Mouse (Mus musculus) megakaryocyte-erythroid progenitor cell, adult 5-6 weeks (primary cell): ENCODE measurements around the gene Tent4b. TPM values are rescaled to one million over a fixed set of nuclear protein-coding genes. Genes with fewer than 3 reads are reported as not detected.
A peak's percentile ranks its signal among the peaks of the same experiment; 100 is the strongest.

Experiments used
- ATAC-seq: replicated peaks from 2 replicates; pipeline ENCODE4 v1.8.0; 2016; ENCODE audit warnings: mild to moderate bottlenecking, inconsistent platforms; ENCODE audit not compliant: severe bottlenecking, poor library complexity, low FRiP score, low TSS enrichment
- total RNA-seq, 2 experiments: library from RNA; stranded (forward) in 1 of 2; stranded (reverse) in 1 of 2; fragments of 200-1000, 215-1000 nt in 1 of 2; fragments of >200 nt in 1 of 2; fragmentation: Nextera tagmentation in 1 of 2; gene quantifications; 2 replicates each; pipeline ENCODE4 v1.2.3; 2014 to 2017

Tent4b gene
- total RNA-seq, 2 experiments from 2014 or later, result 50.4 to 51.7 TPM

- no peak for ATAC-seq
Measured at GRCm38 (mm10) chr8:88270086-88270485, 71.1 kb downstream of the Tent4b start.

DNA sequence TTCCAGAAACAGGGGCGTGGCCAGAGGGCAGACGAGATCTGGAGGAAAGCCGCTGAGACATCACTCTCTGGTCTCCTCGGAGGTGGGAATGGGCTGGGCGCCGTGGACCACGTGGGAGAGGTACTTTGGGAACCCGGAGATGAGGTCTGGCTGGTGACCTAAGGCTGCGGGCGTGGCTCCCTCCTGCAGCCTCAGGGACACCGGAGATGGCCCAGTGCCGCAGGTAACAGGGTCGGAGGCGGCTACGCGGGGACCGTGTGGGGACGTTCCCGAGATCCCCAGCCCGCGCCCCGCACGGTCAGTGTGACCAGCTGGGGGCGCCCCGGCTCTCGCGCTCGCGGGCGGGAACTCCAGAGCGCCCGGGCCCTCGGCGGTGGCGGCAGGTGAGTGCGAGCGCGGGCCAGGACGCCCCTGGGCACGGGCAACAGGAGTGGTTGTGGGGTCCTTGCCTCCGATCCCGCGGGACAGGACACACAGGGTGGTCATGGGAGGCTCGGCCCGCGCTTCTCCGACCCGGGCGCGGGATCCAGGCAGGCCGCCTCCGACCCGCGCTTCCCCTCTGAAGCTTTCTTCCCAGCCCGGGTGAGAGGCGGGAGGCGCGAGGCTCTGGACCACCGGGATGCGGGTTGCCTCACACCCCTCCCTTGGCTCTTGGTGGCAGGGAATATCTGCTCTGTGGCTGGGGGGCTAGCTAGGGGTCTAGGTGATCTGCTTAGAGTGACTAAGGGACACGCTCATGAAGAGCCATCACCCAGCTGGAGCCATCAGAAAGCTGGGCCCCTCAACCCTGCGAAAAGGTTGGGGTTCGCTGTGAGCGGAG, 73.4 kb downstream of the Tent4b start, which contains the start of gene Adcy7:
Gene Adcy7 (plus strand): TSS at position 173 of the 820 bp plus-strand sequence.
- ATAC-seq, result peak; percentile 45

- no peak for ATAC-seq
Measured at GRCm38 (mm10) chr8:88273051-88273430, 74.0 kb downstream of the Tent4b start.

DNA sequence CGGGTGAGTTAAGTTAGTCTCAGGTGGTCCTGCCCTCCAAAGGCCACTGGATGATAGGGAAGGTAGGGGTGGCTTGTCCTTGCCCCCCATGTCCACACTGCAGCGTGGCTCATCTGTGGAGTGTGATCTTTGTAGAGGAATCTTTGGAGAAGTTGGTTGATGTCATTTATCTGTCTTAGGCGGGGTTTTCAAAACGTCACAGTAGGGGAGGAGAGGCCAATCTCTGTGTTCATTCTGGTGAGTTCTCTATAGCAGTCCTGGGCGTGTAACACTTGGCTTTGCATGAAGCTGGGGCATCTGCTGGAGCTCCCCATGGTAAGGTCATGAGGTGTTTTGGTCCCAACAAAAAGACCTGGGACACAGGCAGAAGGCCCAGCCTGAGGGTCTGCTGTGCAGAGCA, 75.1 kb downstream of the Tent4b start:
- ATAC-seq, result peak; percentile 67

GRCm38 (mm10) chr8:88279220-88279619, 80.2 kb downstream of the Tent4b start:
- ATAC-seq, result peak; percentile 30

DNA sequence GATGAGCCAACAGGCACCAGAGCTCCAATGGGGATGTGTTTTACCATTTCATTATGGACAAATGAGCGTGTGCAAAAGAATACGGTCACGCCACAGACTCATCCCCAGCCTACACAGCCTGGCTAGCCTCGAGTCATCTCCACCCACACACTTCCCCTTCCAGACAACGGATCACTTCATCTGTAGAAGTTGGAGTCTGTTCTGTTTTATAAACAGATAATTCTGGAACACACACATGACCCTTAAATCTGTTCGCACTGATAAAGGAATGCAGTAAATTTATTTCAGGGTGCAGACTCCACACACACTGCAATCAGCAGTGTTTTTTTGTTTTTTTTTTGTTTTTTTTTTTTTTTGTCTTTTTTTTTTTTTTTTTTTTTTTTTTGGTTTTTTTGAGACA, 80.7 kb downstream of the Tent4b start:
- peak; percentile 89 for ATAC-seq

- peak; percentile 65 for ATAC-seq
Measured at GRCm38 (mm10) chr8:88280904-88281303, 81.9 kb downstream of the Tent4b start.

GRCm38 (mm10) chr8:88282684-88283083, 83.7 kb downstream of the Tent4b start:
- no peak for ATAC-seq

DNA sequence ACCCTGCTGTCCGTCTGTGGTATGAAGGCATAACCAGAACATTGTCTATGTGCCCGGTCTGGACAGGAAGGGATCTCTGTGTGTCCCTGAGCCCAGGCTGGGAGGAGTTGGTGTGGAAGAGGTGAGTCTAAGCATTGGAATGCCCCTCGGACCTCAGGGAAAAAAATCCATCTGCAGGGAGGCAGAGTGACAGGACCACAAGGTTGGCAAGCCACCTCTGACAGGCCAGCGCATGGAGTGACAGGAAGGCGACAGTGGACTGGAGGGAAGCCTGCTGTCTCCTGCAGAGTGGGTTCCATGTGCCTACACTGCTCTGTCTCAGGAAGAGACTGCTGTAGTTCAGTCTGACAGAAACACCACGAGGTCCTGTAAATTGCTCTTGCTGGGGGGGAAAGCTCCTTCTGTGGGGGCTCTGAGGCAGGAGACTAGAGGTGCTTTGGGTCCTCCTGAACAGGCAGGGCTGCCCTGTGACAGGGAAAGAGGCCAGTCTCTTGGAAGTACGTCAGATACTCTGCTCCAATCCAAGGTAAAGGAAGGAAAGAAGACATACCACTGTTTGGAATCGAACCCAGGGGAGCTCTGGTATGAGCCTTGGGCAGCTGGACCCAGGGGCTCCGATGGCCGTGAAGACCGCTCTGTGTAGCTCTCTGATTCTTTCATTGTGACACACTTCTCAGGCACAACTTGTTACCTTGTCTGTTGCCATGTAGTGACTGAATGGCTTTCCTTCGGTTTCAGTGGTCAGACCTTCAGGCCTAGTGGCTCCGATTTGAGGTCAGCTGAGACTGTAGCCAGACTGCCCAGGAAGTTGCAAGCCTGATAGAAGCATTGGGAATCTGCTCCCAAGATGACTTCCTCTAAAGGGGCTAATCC, 84.5 kb downstream of the Tent4b start:
- no peak for ATAC-seq

- ATAC-seq, result no peak
Measured at GRCm38 (mm10) chr8:88284738-88285137, 85.7 kb downstream of the Tent4b start.

DNA sequence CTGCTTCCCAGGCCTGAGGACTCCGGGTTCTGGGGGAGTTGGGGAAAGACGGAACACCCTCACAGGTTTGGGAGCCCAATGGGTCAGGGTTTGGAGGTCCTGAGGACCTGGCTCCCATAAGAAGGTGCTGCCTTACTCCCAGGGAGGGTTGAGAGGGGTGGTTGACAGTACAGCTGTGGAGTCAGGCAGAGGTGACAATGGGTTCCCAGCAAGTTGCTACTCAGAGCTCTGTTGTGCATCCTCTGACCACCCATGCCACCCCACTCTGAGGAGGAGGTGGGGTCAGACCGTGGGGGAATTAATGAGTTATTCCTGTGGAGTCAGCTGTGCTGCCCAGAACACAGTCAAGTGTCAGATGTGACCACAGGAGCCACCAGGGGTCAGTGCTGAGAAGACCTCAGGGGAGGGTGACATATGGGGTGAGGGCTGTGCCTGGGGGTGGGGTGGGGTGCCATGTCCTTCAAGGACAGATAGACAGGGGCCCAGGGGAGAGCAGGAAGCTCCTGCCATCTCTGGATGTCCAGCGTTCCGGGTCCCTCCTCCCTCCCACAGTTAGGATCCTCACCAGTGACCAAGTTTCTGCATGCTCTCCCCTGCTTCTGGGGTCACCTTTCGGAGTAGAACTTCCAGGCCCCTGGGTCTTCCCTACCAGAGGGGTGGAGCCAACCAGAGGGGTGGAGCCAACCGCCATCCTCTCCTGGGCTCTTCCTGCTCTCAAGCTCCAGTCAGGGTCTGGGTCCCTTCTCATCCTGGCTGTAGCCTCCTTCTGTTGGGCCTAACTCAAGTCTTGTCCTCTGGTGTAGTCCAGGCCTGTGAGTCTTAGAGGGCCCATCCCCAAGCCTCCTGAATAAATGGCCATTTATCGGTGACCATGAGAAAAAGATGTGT, 86.7 kb downstream of the Tent4b start:
- ATAC-seq, result no peak

DNA sequence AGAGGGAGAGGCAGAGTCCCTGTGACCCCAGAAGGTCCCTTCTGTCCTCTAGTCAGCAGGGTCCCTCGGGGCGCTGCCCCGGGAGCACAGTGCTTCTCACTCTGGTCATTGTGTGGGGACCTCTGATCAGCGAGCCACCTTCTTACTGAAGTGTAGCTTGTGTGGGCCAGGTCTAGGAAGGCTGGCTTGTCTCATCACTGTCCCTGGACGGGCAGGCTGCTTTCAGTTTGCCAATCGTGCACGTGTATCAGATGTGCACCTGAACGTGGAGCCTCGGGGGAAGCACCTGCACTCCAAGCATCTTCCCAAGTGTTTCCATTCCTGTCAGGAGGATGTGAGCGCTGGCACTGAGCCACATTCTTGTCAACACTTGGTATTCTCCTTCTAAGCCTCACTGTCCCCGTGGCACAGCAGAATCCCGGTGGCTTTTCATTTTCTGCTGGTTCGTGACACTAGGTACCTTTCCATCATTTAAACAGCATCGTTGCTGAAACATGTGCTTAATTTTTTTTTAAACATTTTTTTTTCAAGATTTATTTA, 87.5 kb downstream of the Tent4b start:
- no peak for ATAC-seq

- ATAC-seq, result peak; percentile 80
Measured at GRCm38 (mm10) chr8:88288622-88289242, 89.7 kb downstream of the Tent4b start.

- ATAC-seq, result no peak
Measured at GRCm38 (mm10) chr8:88289901-88290300, 90.9 kb downstream of the Tent4b start.

- ATAC-seq, result no peak
Measured at GRCm38 (mm10) chr8:88290326-88291304, 91.6 kb downstream of the Tent4b start.

- no peak for ATAC-seq
Measured at GRCm38 (mm10) chr8:88291305-88291690, 92.3 kb downstream of the Tent4b start.

- ATAC-seq, result no peak
Measured at GRCm38 (mm10) chr8:88292926-88293325, 93.9 kb downstream of the Tent4b start.
